Mouse (Mus musculus) neural tube, embryonic 12.5 days (tissue): Measurements from ENCODE around the gene Timeless. TPM values are rescaled to one million over a fixed set of nuclear protein-coding genes. Genes with fewer than 3 reads are reported as not detected.
A peak's percentile ranks its signal among the peaks of the same experiment; 100 is the strongest.
"Not testable (repeated sequence)": the region's sequence is repeated elsewhere in the genome, so short reads cannot be mapped to it uniquely, and the experiment has no call there.

Experiments used
- ATAC-seq: fragments of 200-750 bp; cut with Nextera tagmentation; 2 replicates; pipeline ENCODE4 v1.8.0; 2017; ENCODE audit warnings: low read depth, mild to moderate bottlenecking, moderate TSS enrichment, moderate library complexity; ENCODE audit not compliant: low FRiP score
- H3K27ac ChIP-seq: fragments of 300-500 bp; sonication (generic); 2 replicates; pipeline ENCODE4 v1.5.1; 2016
- H3K27me3 ChIP-seq: fragments of 300-500 bp; sonication (generic); replicated peaks from 2 replicates; pipeline ENCODE4 v1.6.1; 2016; ENCODE audit warnings: mild to moderate bottlenecking
- H3K36me3 ChIP-seq: fragments of 300-500 bp; sonication (generic); 2 replicates; pipeline ENCODE4 v1.6.1; 2016; ENCODE audit warnings: mild to moderate bottlenecking
- H3K4me1 ChIP-seq: fragments of 300-500 bp; sonication (generic); 2 replicates; pipeline ENCODE4 v1.6.1; 2016
- H3K4me2 ChIP-seq: fragments of 300-500 bp; sonication (generic); replicated peaks from 2 replicates; pipeline ENCODE4 v1.6.1; 2016; ENCODE audit warnings: mild to moderate bottlenecking
- H3K4me3 ChIP-seq: fragments of 300-500 bp; sonication (generic); 2 replicates; pipeline ENCODE4 v1.5.1; 2016
- H3K9ac ChIP-seq: fragments of 300-500 bp; sonication (generic); 2 replicates; pipeline ENCODE4 v1.6.1; 2016; ENCODE audit warnings: mild to moderate bottlenecking
- H3K9me3 ChIP-seq: fragments of 300-500 bp; sonication (generic); 2 replicates; pipeline ENCODE4 v1.6.1; 2016; ENCODE audit warnings: mild to moderate bottlenecking
- WGBS: fragments of 180-500 bp; shearing (Covaris S2); methylation state at CpG from one replicate; pipeline ENCODE4 v1.1.7; 2016; 5-methylcytosine and 5-hydroxymethylcytosine counted together
- polyA plus RNA-seq: library from polyadenylated mRNA; unstranded; fragments of >200 nt; fragmentation: Nextera tagmentation; extraction: Ambion mirVana; gene quantifications from 2 replicates; pipeline ENCODE4 v1.2.1, GENCODE M21; 2016

The Timeless gene
- polyA plus RNA-seq: 48.6 and 50.6 TPM in 2 replicates

DNA sequence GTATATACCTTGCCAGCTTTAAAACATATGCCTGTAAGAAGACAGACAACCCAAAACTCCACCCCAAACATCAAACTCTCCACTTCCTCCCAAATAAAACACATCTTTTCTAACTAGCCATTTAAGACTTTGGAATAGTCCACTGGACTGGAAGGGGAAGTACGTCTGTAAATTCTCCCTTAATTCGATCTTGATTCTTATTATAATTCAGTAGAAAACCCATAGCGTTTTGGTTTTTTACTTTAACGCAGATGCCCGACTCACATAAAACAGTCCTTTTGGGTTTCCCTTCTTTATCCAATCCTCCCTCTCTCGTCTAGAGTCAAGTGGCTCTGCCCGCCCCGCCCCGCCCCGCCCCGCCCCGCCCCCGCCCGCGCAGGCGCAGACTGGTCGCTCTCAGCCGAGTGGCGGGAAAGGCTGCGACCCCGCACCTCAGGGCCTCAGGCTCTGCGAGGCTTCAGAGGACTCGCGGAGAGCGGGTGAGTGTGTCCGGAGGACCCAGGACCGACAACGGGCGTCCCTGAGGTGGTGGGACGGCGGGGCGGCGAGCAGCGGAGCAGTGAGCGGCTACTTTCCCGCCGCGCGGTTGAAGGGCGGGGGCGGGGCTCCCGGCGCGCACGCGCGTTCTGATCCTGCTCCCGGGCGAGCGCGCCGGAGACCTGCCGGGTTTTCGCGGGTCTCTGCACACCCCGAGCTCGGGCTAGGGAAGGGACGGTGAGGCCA is at the start of gene Timeless:
TSS of gene Timeless (plus strand) at position 369 of the 723 bp plus-strand sequence.
- H3K27me3 ChIP-seq: no peaks in the 10 kb centered on the region
- H3K4me3 ChIP-seq: peak within 1 kb of the TSS; percentile 87
- H3K4me1 ChIP-seq: peaks cover 9% of the 10 kb centered on the region
- under 1% methylated on average over 58 of the region's 58 CpGs for WGBS
- peak; percentile 93 for ATAC-seq
- H3K4me2 ChIP-seq: peak within 1 kb of the TSS; percentile 65
- H3K9ac ChIP-seq: peak within 1 kb of the TSS; percentile 77
- no peaks in the 10 kb centered on the region; the same call in 1 of the 2 replicates for H3K36me3 ChIP-seq
- H3K27ac ChIP-seq: peak within 1 kb of the TSS; percentile 63
- no peaks in the 10 kb centered on the region for H3K9me3 ChIP-seq

DNA sequence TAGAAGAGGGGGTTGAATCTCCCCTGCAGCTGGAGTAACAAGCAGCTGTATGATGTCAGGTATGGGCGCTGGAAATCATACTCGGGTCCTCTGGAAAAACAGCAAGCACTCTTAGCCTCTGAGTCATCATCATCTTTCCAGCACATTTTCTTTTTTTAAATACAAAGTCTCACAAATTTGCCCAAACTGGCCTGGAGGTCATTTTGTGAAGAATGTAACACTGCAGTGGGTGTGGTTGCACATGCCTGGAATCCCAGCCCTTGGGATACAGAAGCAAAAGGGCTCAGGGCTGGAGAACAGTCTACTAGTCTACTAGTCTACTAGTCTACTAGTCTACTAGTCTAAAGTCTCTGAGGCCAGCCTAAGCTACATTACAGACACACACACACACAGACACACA is 47.6 kb upstream of the Timeless start:
- no peak overlapping the region for H3K9ac ChIP-seq
- no peaks in the 10 kb centered on the region for H3K27me3 ChIP-seq
- no peaks in the 10 kb centered on the region for H3K4me1 ChIP-seq
- H3K9me3 ChIP-seq: no peaks in the 10 kb centered on the region
- H3K4me2 ChIP-seq: no peak overlapping the region
- H3K4me3 ChIP-seq: no peak overlapping the region
- no peak for ATAC-seq
- no peak overlapping the region for H3K27ac ChIP-seq
- no peaks in the 10 kb centered on the region for H3K36me3 ChIP-seq
- WGBS: 90% methylated on average over 2 of the region's 2 CpGs

DNA sequence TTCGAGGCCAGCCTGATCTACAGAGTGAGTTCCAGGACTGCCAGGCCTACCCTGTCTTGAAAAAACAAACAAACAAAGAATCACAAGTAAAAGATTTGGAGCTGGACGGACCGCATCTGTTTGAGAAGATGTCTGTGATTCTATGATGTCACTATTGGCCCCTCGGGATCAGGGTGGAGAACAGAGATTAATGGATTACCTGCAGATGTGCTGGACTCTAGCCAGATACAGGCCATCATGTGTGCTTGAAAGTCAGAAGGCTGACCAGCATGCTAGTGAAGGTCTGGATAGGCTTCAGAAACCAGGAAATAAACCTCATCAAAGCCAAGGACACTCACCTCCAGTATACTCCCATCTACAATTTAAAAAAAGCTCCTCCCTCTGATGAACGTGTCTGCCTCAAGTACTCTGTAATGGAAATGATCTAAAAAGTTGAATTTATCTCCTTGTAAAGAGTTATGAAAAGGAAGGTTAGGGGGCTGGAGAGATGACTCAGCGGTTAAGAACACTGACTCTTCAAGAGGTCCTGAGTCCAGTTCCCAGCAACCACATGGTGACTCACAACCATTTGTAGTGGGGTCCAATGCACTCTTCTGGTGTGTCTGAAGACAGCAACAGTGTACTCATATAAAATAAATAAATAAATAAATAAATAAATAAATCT is 46.5 kb upstream of the Timeless start:
- no peak overlapping the region for H3K4me2 ChIP-seq
- H3K9me3 ChIP-seq: no peaks in the 10 kb centered on the region
- ATAC-seq: peak; percentile 25; the same call in 1 of the 2 replicates
- H3K27ac ChIP-seq: no peak overlapping the region
- no peaks in the 10 kb centered on the region for H3K36me3 ChIP-seq
- no peaks in the 10 kb centered on the region for H3K27me3 ChIP-seq
- 76% methylated on average over 6 of the region's 6 CpGs for WGBS
- no peaks in the 10 kb centered on the region for H3K4me1 ChIP-seq
- no peak overlapping the region for H3K4me3 ChIP-seq
- H3K9ac ChIP-seq: no peak overlapping the region

DNA sequence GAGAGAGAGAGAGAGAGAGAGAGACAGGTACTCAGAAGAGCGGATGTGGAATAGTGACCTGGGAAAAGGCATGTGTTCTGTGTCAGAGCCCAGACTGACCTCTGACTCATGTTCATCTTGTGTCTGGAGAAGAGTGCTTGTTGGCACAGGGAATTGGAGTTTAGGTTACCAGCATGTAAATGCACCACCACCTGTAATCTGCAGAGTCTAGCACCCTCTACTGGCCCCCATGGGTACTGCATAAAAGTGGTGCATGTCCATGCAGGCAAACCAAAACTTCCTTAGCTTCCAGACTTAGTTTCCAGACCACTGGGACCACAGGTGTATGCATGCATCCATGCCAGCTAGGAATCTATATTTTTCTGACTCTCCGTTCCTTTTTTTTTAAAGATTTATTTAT is 45.9 kb upstream of the Timeless start:
- Histone ChIP-seq H3K4me1 (no peaks in the 10 kb centered on the region), H3K4me3 (no peak overlapping the region), H3K27ac (no peak overlapping the region), H3K36me3 (no peaks in the 10 kb centered on the region), H3K9ac (no peak overlapping the region), H3K4me2 (no peak overlapping the region), H3K9me3 (no peaks in the 10 kb centered on the region), H3K27me3 (no peaks in the 10 kb centered on the region)
- peak; percentile 50; the same call in 1 of the 2 replicates for ATAC-seq
- WGBS: 57% methylated on average over 2 of the region's 2 CpGs

DNA sequence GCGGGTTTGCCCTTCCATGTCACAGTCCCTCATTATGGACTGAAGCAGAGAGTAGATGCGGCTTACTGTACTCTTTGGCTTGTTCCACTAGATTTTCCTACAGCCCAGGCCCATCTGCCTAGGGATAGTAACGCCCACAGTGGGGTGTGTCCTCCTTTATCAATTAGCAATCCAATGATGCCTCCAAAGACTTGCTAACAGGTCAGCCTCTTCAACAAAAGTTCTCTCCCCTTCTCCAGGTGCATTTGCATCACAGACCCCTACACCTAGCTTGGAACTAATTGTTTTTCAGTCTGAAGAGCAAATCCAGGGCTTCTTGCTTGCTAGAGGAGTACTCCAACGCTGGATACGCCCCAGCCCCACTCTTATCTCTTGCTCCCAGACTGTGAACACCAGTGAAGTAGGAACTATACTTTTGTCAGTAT is 44.7 kb upstream of the Timeless start:
- Histone ChIP-seq H3K4me2 (no peak overlapping the region), H3K27me3 (no peaks in the 10 kb centered on the region), H3K36me3 (no peaks in the 10 kb centered on the region), H3K4me1 (no peaks in the 10 kb centered on the region), H3K4me3 (no peak overlapping the region), H3K27ac (no peak overlapping the region), H3K9me3 (no peaks in the 10 kb centered on the region), H3K9ac (no peak overlapping the region)
- ATAC-seq: no peak
- 65% methylated on average over 5 of the region's 5 CpGs for WGBS

DNA sequence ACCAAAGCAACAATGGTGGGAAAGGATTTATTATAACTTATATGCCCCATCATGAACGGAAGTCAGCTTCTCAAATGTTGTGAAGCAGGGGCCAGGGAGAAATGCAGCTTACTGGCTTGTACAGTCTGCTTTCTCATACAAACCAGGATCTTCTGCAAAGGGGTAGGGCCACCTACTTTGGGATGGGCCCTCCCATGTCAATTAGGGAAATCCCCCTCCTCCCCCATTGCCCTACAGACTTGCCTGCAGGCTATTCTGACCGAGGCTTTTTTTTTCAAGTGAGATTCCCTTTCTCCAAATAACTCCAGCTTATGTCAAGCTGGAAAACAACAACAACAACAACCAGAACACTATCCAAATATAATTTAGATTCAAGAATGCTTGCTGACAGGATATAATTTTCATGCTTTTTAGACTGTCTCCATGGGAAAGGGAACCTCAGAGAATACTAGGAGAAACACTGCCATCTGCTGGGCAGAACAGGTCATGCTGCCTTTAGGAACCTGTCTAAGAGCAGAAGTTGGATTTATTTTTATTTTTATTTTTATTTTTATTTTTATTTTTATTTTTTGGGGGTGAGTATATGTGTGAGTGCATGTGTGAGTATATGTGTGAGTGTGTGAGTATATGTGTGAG is 43.5 kb upstream of the Timeless start:
- Histone ChIP-seq H3K36me3 (no peaks in the 10 kb centered on the region), H3K9me3 (no peaks in the 10 kb centered on the region), H3K4me3 (no peak overlapping the region), H3K9ac (no peak overlapping the region), H3K27me3 (no peaks in the 10 kb centered on the region), H3K27ac (no peak overlapping the region), H3K4me2 (no peak overlapping the region), H3K4me1 (0 out of 2 replicates have a peak, but pooled peaks cover under 1% of the 10 kb centered on the region)
- ATAC-seq: no peak
- WGBS: 39% methylated on average over 2 of the region's 2 CpGs

DNA sequence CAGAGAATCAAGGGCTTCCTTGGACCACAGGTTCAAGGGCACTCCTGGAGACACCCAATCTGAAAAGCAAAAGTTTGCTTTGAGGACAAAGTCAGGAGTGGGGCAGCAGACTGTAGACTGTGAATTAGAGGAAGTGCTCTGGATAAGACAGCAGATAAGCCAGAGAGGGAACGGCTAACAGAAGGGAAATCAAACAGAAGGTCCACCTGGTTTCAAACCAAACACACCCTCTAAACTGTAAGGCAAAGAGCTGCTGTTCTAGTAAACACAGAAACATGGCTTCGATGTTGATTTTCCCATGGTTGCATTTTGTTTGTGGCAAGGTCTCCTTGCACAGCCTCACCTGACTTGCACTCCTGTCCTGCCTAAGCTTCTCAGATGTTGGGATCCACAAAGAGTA is 40.4 kb upstream of the Timeless start:
- Histone ChIP-seq H3K4me1 (peaks cover 15% of the 10 kb centered on the region), H3K27me3 (peaks cover 19% of the 10 kb centered on the region), H3K27ac (no peak overlapping the region), H3K9ac (no peak overlapping the region), H3K9me3 (no peaks in the 10 kb centered on the region), H3K4me3 (no peak overlapping the region), H3K36me3 (no peaks in the 10 kb centered on the region), H3K4me2 (no peak overlapping the region)
- no peak for ATAC-seq
- 82% methylated on average over 2 of the region's 2 CpGs for WGBS

DNA sequence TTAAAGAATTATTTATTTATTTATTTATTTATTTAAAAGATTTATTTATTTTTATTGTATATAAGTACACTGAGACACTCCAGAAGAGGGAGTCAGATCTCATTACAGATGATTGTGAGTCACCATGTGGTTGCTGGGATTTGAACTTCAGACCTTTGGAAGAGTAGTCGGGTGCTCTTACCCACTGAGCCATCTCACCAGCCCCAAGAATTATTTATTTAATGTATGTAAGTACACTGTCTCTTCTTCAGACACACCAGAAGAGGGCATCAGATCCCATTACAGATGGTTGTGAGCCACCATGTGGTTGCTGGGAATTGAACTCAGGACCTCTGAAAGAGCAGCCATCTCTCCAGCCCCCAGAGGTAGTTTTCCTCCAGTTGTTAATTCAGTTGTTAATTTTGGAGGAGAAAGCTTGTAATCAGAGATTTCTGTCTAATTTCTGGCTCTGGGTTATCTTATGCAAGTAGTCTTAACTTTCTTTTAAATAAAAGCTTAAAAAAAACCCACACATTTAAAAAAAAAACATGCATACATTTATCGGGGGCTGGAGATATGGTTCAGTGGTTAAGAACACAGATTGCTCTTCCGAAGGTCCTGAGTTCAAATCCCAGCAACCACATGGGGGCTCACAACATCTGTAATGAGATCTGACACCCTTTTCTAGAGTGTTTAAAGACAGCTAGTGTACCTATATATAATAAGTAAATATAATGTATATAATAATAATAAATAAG is 39.7 kb upstream of the Timeless start:
- H3K27ac ChIP-seq, ATAC-seq, H3K4me3 ChIP-seq, H3K9me3 ChIP-seq, H3K9ac ChIP-seq, H3K36me3 ChIP-seq, H3K4me2 ChIP-seq: not testable (repeated sequence)
- peaks cover 22% of the 10 kb centered on the region for H3K27me3 ChIP-seq
- H3K4me1 ChIP-seq: peaks cover 15% of the 10 kb centered on the region
- WGBS: 93% methylated on average over 3 of the region's 3 CpGs

DNA sequence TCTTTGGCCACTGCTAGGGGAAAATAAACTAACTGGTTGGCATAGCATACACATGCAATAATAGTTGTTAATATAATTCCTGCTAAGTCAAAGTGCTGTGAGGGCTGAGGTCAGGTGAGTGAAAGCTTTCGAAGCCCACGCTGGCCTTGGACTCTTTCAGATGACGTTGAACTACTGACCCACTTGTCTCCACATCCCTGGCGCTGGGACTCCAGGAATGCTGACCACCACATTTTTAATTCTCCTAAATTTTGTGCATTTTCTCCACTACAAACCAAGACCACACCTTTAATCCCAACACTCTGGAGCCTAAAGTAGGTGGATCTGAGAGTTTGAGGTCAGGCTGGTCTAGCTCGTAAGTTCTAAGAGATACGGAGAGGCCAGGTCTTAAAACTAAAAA is 38.8 kb upstream of the Timeless start:
- H3K36me3 ChIP-seq: no peaks in the 10 kb centered on the region
- peaks cover 15% of the 10 kb centered on the region for H3K4me1 ChIP-seq
- H3K9ac ChIP-seq: no peak overlapping the region
- H3K4me3 ChIP-seq: no peak overlapping the region
- H3K4me2 ChIP-seq: peak overlapping the region; percentile 98; the same call in 1 of the 2 replicates
- no peaks in the 10 kb centered on the region for H3K9me3 ChIP-seq
- H3K27me3 ChIP-seq: peaks cover 22% of the 10 kb centered on the region
- no peak for ATAC-seq
- H3K27ac ChIP-seq: no peak overlapping the region
- WGBS: 92% methylated on average over 6 of the region's 6 CpGs

DNA sequence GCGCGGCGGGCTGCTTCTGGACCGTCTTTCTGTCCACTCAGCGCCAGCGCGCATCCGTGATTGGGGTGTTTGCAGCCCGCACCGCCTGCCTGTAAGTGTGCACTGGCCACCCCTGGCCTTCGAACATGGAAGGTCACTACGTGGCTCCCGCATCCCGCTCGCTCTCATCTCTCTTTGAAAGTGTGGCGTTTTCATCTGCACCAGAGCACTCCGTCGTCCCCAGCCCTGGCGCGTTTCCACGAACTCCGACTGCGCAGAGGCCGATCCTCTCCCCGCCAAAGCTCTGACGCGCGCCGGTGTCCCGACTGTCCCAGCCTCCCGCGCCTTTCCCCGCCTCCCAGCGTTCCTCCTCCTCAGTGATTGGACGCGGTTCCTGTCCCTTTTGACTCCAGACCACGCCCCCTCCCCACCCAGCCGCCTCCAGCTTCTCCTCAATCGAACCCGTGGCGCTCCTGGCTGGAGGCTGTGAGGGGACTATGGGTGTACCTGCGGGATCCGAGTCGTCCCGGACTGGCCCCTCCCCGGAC is 37.8 kb upstream of the Timeless start, which contains the start of gene Gls2:
TSS of gene Gls2 (plus strand) at position 434 of the 527 bp plus-strand sequence.
- Histone ChIP-seq H3K4me3 (peak within 1 kb of the TSS; percentile 70), H3K4me1 (peaks cover 15% of the 10 kb centered on the region), H3K9me3 (no peaks in the 10 kb centered on the region), H3K9ac (peak within 1 kb of the TSS; percentile 69), H3K4me2 (peak within 1 kb of the TSS; percentile 98), H3K36me3 (no peaks in the 10 kb centered on the region), H3K27ac (no peak within 1 kb of the TSS), H3K27me3 (peaks cover 22% of the 10 kb centered on the region)
- under 1% methylated on average over 46 of the region's 46 CpGs for WGBS
- peak; percentile 97 for ATAC-seq

DNA sequence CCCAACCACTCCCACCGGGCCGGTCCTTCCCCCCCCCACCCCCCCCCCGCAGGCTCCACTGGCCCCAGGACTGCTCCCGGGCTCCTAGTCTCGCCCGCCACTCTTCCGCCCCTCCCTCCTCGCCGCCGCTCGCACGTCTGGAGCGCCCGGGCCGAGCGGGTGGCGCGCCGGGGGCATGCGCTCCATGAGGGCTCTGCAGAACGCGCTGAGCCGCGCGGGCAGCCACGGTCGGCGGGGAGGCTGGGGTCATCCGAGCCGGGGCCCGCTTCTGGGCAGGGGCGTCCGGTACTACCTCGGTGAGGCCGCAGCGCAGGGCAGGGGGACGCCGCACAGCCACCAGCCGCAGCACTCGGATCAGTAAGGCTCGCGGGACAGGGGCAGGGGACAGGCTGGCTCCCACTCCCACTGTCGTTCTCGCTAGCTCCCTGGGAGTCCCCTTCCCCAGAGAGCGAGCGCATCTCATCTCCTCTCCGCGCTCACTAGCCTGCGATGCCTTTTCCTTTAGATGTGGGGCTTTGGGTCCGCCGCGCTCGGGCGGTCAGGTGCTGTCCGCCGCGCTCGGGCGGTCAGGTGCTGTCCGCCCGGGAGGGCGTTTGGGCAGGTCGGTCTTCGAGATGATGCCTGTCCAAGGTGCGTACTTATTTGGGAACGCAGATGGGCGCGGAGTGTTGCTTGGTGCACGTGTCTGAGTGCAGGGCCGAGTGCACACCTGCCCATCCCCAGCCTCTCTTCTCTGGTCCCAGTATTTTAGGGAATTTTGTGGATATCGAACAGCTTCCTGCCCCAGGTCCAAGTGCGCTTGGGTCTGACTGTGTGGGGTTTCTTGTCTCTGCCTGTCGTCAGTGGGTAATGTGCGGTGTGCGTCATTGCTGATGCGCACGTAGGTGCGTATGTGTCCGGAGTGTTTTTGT is 37.1 kb upstream of the Timeless start:
- H3K4me1 ChIP-seq: peaks cover 15% of the 10 kb centered on the region
- no peaks in the 10 kb centered on the region for H3K36me3 ChIP-seq
- peak; percentile 91 for ATAC-seq
- peak overlapping the region; percentile 98 for H3K4me2 ChIP-seq
- peak overlapping the region; percentile 70 for H3K4me3 ChIP-seq
- no peak overlapping the region for H3K27ac ChIP-seq
- peak overlapping the region; percentile 69 for H3K9ac ChIP-seq
- WGBS: under 1% methylated on average over 70 of the region's 79 CpGs
- H3K9me3 ChIP-seq: no peaks in the 10 kb centered on the region
- peaks cover 22% of the 10 kb centered on the region for H3K27me3 ChIP-seq
